Mouse (Mus musculus) limb, embryonic 14.5 days (tissue): Measurements from ENCODE around the gene Tspan3. TPM values are rescaled to one million over a fixed set of nuclear protein-coding genes. Genes with fewer than 3 reads are reported as not detected.

Experiments
- ATAC-seq: fragments of 200-750 bp; cut with Nextera tagmentation; 2 replicates; pipeline ENCODE4 v1.8.0; 2017; ENCODE audit warnings: low read depth, moderate number of reproducible peaks, moderate TSS enrichment; ENCODE audit not compliant: low FRiP score
- DNase-seq: peaks from one replicate; pipeline ENCODE4 v3.0.0-alpha.2; 2015; ENCODE audit warnings: low spot score
- H3K27ac ChIP-seq: fragments of 300-500 bp; sonication (generic); replicated peaks from 2 replicates; pipeline ENCODE4 v1.5.1; 2014; ENCODE audit warnings: low read depth, mild to moderate bottlenecking, low read length, moderate library complexity, mixed read lengths
- H3K27me3 ChIP-seq: fragments of 300-500 bp; sonication (generic); 2 replicates; pipeline ENCODE4 v1.6.1; 2014; ENCODE audit warnings: low read length, mixed read lengths; ENCODE audit not compliant: control insufficient read depth, insufficient read depth
- H3K36me3 ChIP-seq: fragments of 300-500 bp; sonication (generic); 2 replicates; pipeline ENCODE4 v1.6.1; 2014; ENCODE audit warnings: mild to moderate bottlenecking, low read length, moderate library complexity, mixed read lengths; ENCODE audit not compliant: control insufficient read depth, insufficient read depth
- H3K4me1 ChIP-seq: fragments of 300-500 bp; sonication (generic); 2 replicates; pipeline ENCODE4 v1.6.1; 2014; ENCODE audit warnings: antibody characterized with exemption, low read length, mixed read lengths; ENCODE audit not compliant: control insufficient read depth, insufficient read depth
- H3K4me2 ChIP-seq: fragments of 300-500 bp; sonication (generic); replicated peaks from 2 replicates; pipeline ENCODE4 v1.6.1; 2014; ENCODE audit warnings: low read depth, mild to moderate bottlenecking, low read length, moderate library complexity; ENCODE audit not compliant: severe bottlenecking
- H3K4me3 ChIP-seq: fragments of 300-500 bp; sonication (generic); replicated peaks from 2 replicates; pipeline ENCODE4 v1.5.1; 2014; ENCODE audit warnings: low read length
- H3K9ac ChIP-seq: fragments of 300-500 bp; sonication (generic); 2 replicates; pipeline ENCODE4 v1.6.1; 2014; ENCODE audit warnings: mild to moderate bottlenecking, low read depth, low read length, moderate library complexity; ENCODE audit not compliant: severe bottlenecking
- H3K9me3 ChIP-seq: fragments of 300-500 bp; sonication (generic); 2 replicates; pipeline ENCODE4 v1.6.1; 2016; ENCODE audit warnings: low read length; ENCODE audit not compliant: control insufficient read depth
- POLR2A ChIP-seq: fragments of 200-500 bp; IDR thresholded peaks from 2 replicates; pipeline ENCODE4 v1.8.0; 2012; ENCODE audit warnings: inconsistent platforms, mild to moderate bottlenecking, moderate library complexity, borderline replicate concordance; ENCODE audit not compliant: insufficient read depth, insufficient read length; ENCODE audit errors: extremely low read depth
- WGBS: fragments of 180-500 bp; shearing (Covaris S2); extraction: QIAGEN DNeasy Blood & Tissue Kit; methylation state at CpG from one replicate; pipeline ENCODE4 v1.1.7; 2014; 5-methylcytosine and 5-hydroxymethylcytosine counted together
- polyA plus RNA-seq, 2 experiments: library from polyadenylated mRNA; depleted of rRNA in 1 of 2; stranded (reverse) in 1 of 2; unstranded in 1 of 2; fragments of >200 nt; fragmentation: Nextera tagmentation in 1 of 2; extraction: Ambion mirVana in 1 of 2; gene quantifications; 2 replicates each; pipeline versions ENCODE4 v1.2.1 to v1.2.3; 2012 to 2014

The Tspan3 gene
- polyA plus RNA-seq, 2 experiments, result 359 to 516 TPM

GRCm38 (mm10) chr9:56090546-56091225, 74.6 kb downstream of the Tspan3 start:
- Histone ChIP-seq H3K9ac (peak overlapping the region; percentile 44; the same call in 1 of the 2 replicates), H3K9me3 (no peaks in the 10 kb centered on the region), H3K36me3 (no peaks in the 10 kb centered on the region), H3K27ac (0 out of 2 replicates have a peak overlapping the region, but pooled peaks have one; percentile 55), H3K27me3 (no peaks in the 10 kb centered on the region), H3K4me3 (no peak overlapping the region), H3K4me2 (peak overlapping the region; percentile 39), H3K4me1 (peaks cover 12% of the 10 kb centered on the region)
- 56% methylated on average over 5 of the region's 5 CpGs for WGBS
- no peak for DNase-seq
- TF ChIP-seq POLR2A, result no peak
- ATAC-seq, result no peak

GRCm38 (mm10) chr9:56089778-56090520, 75.3 kb downstream of the Tspan3 start, which contains the start of gene Pstpip1:
Gene Pstpip1, plus strand, starts transcription at chr9:56089962.
- peak; percentile 73 for DNase-seq
- peak within 1 kb of the TSS; percentile 16 for H3K4me3 ChIP-seq

GRCm38 (mm10) chr9:56086524-56086923, 78.8 kb downstream of the Tspan3 start:
- no peak overlapping the region for H3K4me2 ChIP-seq
- H3K27me3 ChIP-seq, result no peaks in the 10 kb centered on the region
- peaks cover 12% of the 10 kb centered on the region for H3K4me1 ChIP-seq
- WGBS, result 90% methylated on average over 5 of the region's 5 CpGs
- H3K36me3 ChIP-seq, result no peaks in the 10 kb centered on the region
- no peak for DNase-seq
- no peak overlapping the region for H3K4me3 ChIP-seq
- ATAC-seq, result no peak
- no peak for TF ChIP-seq POLR2A
- no peak overlapping the region for H3K9ac ChIP-seq
- H3K9me3 ChIP-seq, result no peaks in the 10 kb centered on the region
- H3K27ac ChIP-seq, result no peak overlapping the region

More at GRCm38 (mm10) chr9:56089778-56090520, 75.3 kb downstream of the Tspan3 start, which contains the start of gene Pstpip1:
- H3K27me3 ChIP-seq, result no peaks in the 10 kb centered on the region
- no peaks in the 10 kb centered on the region for H3K9me3 ChIP-seq
- H3K9ac ChIP-seq, result peak within 1 kb of the TSS; percentile 44; the same call in 1 of the 2 replicates
- WGBS, result 13% methylated on average over 21 of the region's 22 CpGs
- ATAC-seq, result peak; percentile 74
- H3K27ac ChIP-seq, result peak within 1 kb of the TSS; percentile 55; the same call in 1 of the 2 replicates
- no peak for TF ChIP-seq POLR2A
- peaks cover 12% of the 10 kb centered on the region for H3K4me1 ChIP-seq
- H3K4me2 ChIP-seq, result peak within 1 kb of the TSS; percentile 39
- H3K36me3 ChIP-seq, result no peaks in the 10 kb centered on the region

Other genes with a start within 250 kb of the Tspan3 start
- 8.2 and 9.5 TPM in 2 replicates for gene Scaper, start 227.4 kb downstream of the Tspan3 start, polyA plus RNA-seq (2012; rRNA removed)
- 15.1 and 16.4 TPM in 2 replicates for gene Scaper, start 227.4 kb downstream of the Tspan3 start, polyA plus RNA-seq (2014; fragmentation: Nextera tagmentation; extraction: Ambion mirVana)
- gene 4930563M21Rik, start 154.9 kb downstream of the Tspan3 start, polyA plus RNA-seq (2012; rRNA removed), result not detected in 2 replicates
- gene 4930563M21Rik, start 154.9 kb downstream of the Tspan3 start, polyA plus RNA-seq (2014; fragmentation: Nextera tagmentation; extraction: Ambion mirVana), result not detected in 2 replicates
- gene Rcn2, start 123.6 kb downstream of the Tspan3 start, polyA plus RNA-seq (2012; rRNA removed), result 176 and 181 TPM in 2 replicates
- 266 and 280 TPM in 2 replicates for gene Rcn2, start 123.6 kb downstream of the Tspan3 start, polyA plus RNA-seq (2014; fragmentation: Nextera tagmentation; extraction: Ambion mirVana)
- 2.6 and 4.3 TPM in 2 replicates for gene Pstpip1, start 75.5 kb downstream of the Tspan3 start, polyA plus RNA-seq (2012; rRNA removed)
- 1.3 and 1.4 TPM in 2 replicates for gene Pstpip1, start 75.5 kb downstream of the Tspan3 start, polyA plus RNA-seq (2014; fragmentation: Nextera tagmentation; extraction: Ambion mirVana)